Mouse (Mus musculus) limb, embryonic 12.5 days (tissue): ENCODE data around the gene Fgfr4. TPM values are rescaled to one million over a fixed set of nuclear protein-coding genes. Genes with fewer than 3 reads are reported as not detected.
"Not testable (repeated sequence)": the region's sequence is repeated elsewhere in the genome, so short reads cannot be mapped to it uniquely, and the experiment has no call there.

Experiments
- ATAC-seq: fragments of 200-750 bp; cut with Nextera tagmentation; 2 replicates; pipeline ENCODE4 v1.8.0; 2017; ENCODE audit warnings: low read depth, moderate TSS enrichment; ENCODE audit not compliant: insufficient number of reproducible peaks, insufficient read depth, low FRiP score, low TSS enrichment
- H3K27ac ChIP-seq: fragments of 300-500 bp; sonication (generic); 2 replicates; pipeline ENCODE4 v1.5.1; 2016; ENCODE audit warnings: mild to moderate bottlenecking, moderate library complexity
- H3K27me3 ChIP-seq: fragments of 300-500 bp; sonication (generic); 2 replicates; pipeline ENCODE4 v1.6.1; 2016; ENCODE audit warnings: mild to moderate bottlenecking, moderate library complexity
- H3K36me3 ChIP-seq: fragments of 300-500 bp; sonication (generic); 2 replicates; pipeline ENCODE4 v1.6.1; 2016; ENCODE audit warnings: mild to moderate bottlenecking, moderate library complexity
- H3K4me1 ChIP-seq: fragments of 300-500 bp; sonication (generic); replicated peaks from 2 replicates; pipeline ENCODE4 v1.6.1; 2016
- H3K4me2 ChIP-seq: fragments of 300-500 bp; sonication (generic); 2 replicates; pipeline ENCODE4 v1.6.1; 2016; ENCODE audit warnings: mild to moderate bottlenecking, moderate library complexity
- H3K4me3 ChIP-seq: fragments of 300-500 bp; sonication (generic); replicated peaks from 2 replicates; pipeline ENCODE4 v1.5.1; 2016; ENCODE audit warnings: mild to moderate bottlenecking
- H3K9ac ChIP-seq: fragments of 300-500 bp; sonication (generic); replicated peaks from 2 replicates; pipeline ENCODE4 v1.6.1; 2016; ENCODE audit warnings: mild to moderate bottlenecking, moderate library complexity
- H3K9me3 ChIP-seq: fragments of 300-500 bp; sonication (generic); 2 replicates; pipeline ENCODE4 v1.6.1; 2016; ENCODE audit warnings: mild to moderate bottlenecking, moderate library complexity
- WGBS: fragments of 180-500 bp; shearing (Covaris S2); methylation state at CpG from one replicate; pipeline ENCODE4 v1.1.7; 2016; 5-methylcytosine and 5-hydroxymethylcytosine counted together
- polyA plus RNA-seq: library from polyadenylated mRNA; unstranded; fragments of >200 nt; fragmentation: Nextera tagmentation; extraction: Ambion mirVana; gene quantifications from 2 replicates; pipeline ENCODE4 v1.2.1, GENCODE M21; 2016

Fgfr4 gene
- polyA plus RNA-seq, 1 experiment from 2014 or later, result 7.4 TPM

DNA sequence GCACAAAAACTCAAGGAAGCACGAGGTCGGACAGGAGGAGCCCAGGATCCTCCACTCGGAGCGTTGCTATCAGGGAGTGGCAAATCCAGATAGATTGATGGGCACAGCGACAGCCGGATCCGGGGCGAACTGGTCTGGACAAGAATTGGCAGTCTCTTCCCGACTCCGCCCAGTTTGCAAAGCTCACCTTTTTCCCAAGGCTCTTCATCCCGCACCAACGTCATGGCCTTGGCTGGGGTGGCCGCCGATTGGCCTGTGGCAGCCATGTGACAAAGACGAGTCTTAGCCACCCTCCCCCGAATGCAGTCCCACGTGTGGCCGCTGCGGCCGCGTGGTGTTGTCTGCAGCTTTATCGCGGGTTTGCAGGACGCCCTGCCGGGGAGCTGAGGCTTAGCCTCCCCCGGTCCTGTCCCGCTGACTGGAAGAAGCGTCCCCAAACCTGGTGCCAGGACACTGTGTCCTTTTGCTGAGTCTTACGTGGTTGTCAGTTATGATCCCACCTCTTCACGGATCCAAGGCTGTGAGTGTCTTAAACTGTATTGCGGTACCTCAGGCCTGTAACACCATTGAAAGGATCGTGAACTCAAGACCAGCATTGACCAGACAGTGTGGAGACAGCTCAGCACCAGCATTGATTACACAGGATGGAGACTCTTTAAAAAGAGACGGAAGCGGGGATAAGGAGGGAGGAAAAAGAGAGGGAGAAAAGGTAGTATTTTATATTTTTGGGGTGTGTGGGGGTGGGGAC is 37.9 kb downstream of the Fgfr4 start:
- peak; percentile 98 for ATAC-seq
- Histone ChIP-seq H3K27me3 (no peaks in the 10 kb centered on the region), H3K9ac (peak overlapping the region; percentile 79), H3K36me3 (no peaks in the 10 kb centered on the region), H3K9me3 (no peaks in the 10 kb centered on the region), H3K27ac (peak overlapping the region; percentile 95), H3K4me2 (peak overlapping the region; percentile 75), H3K4me3 (peak overlapping the region; percentile 46), H3K4me1 (peaks cover 17% of the 10 kb centered on the region)
- 2% methylated on average over 34 of the region's 34 CpGs for WGBS

DNA sequence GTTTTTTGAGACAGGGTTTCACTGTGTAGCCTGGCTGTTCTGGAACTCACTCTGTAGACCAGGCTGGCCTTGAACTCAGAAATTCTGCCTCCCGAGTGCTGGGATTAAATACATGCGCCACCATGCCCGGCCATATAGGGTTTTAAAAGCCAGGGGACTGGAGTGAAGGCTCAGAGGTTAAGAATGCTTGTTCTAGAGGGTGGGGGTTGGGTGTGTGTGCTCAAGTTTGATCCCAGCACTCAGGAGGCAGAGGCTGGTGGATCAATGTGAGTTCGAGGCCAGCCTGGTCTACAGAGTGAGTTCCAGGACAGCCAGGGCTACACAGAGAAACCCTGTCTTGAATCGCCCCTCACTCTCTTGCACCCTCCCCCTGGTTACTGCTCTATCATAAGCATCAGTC is 39.1 kb downstream of the Fgfr4 start:
- ATAC-seq, result no peak
- H3K27me3 ChIP-seq, result no peaks in the 10 kb centered on the region
- no peak overlapping the region for H3K9ac ChIP-seq
- 78% methylated on average over 5 of the region's 5 CpGs for WGBS
- no peaks in the 10 kb centered on the region for H3K9me3 ChIP-seq
- no peak overlapping the region for H3K4me3 ChIP-seq
- no peaks in the 10 kb centered on the region for H3K36me3 ChIP-seq
- H3K4me1 ChIP-seq, result peaks cover 17% of the 10 kb centered on the region
- no peak overlapping the region for H3K4me2 ChIP-seq
- no peak overlapping the region for H3K27ac ChIP-seq

DNA sequence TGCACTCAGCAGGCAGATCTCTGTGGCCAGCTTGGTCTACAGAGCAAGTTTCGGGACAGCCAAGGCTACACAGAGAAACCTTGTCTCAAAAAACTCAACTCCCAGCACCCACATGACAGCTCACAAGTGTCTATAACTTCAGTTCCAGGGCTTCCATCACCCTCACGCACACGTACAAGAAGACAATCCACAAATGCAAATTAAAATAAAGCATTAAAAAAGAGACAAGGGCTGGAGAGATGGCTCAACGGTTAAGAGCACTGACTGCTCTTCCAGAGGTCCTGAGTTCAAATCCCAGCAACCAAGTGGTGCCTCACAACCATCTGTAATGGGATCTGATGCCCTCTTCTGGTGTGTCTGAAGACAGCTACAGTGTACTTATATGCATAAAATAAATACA is 50.3 kb downstream of the Fgfr4 start:
- not testable (repeated sequence) for H3K4me2 ChIP-seq, ATAC-seq, H3K36me3 ChIP-seq, H3K9me3 ChIP-seq, H3K27me3 ChIP-seq, H3K4me3 ChIP-seq, H3K9ac ChIP-seq, H3K4me1 ChIP-seq, H3K27ac ChIP-seq
- WGBS, result 90% methylated on average over 4 of the region's 4 CpGs

DNA sequence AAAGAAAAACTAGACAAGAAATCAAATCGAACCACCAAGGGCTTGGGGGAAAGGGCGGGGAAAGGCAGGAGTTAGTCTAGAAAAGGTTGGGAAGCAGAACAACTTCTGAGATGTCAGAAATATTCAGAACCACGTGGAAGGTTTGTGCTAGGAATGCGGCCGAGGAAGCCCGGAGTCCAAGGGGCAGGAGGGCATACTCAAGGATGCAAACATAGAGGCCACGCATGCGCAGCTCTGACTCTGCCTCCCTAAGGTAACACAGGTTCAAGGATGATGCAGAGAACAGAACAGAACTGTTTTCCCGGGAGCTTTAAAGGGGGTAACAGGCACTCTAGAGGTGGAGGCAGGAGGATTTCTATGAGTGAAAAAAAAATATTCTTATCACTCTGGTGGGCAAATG is 51.3 kb downstream of the Fgfr4 start:
- no peak overlapping the region for H3K4me2 ChIP-seq
- no peak overlapping the region for H3K4me3 ChIP-seq
- no peak for ATAC-seq
- H3K9me3 ChIP-seq, result no peaks in the 10 kb centered on the region
- no peak overlapping the region for H3K27ac ChIP-seq
- no peaks in the 10 kb centered on the region for H3K27me3 ChIP-seq
- H3K4me1 ChIP-seq, result peaks cover 3% of the 10 kb centered on the region; the same call in 1 of the 2 replicates
- WGBS, result 78% methylated on average over 9 of the region's 9 CpGs
- H3K9ac ChIP-seq, result no peak overlapping the region
- no peaks in the 10 kb centered on the region for H3K36me3 ChIP-seq

DNA sequence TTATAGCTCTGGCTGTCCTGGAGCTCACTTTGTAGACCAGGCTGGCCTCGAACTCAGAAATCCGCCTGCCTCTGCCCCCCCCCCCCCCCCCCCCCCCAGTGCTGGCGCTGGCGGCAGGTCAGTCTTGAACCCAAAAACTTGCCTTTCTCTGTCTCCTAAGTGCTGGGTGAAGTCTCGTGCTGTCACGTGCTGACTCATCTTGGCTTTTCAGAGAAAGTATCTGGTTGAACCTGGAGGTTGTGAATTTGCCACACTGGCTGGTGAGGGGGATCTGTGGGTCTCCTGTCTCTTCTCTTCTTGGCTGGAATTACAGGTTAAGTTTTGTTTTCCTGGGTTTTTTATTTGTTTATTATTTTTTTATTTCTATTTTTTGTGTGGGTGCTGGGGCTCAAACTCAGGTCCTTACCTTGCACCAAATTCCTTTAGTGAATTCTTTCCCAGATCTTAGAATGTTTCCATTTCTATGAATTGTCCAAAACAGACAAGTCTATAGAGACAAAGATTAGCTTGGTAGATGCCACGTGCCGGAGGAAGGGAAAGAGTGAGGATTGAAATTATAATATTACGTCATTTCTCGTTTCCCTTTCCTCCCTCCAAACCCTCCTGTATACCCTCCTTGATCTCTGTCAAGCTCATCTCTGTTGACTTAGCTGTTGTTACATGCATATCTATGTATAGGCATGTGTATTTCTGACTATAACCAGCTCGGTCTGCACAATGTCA is 52.4 kb downstream of the Fgfr4 start:
- ATAC-seq, result no peak
- WGBS, result 84% methylated on average over 9 of the region's 11 CpGs
- H3K4me2 ChIP-seq, result no peak overlapping the region

DNA sequence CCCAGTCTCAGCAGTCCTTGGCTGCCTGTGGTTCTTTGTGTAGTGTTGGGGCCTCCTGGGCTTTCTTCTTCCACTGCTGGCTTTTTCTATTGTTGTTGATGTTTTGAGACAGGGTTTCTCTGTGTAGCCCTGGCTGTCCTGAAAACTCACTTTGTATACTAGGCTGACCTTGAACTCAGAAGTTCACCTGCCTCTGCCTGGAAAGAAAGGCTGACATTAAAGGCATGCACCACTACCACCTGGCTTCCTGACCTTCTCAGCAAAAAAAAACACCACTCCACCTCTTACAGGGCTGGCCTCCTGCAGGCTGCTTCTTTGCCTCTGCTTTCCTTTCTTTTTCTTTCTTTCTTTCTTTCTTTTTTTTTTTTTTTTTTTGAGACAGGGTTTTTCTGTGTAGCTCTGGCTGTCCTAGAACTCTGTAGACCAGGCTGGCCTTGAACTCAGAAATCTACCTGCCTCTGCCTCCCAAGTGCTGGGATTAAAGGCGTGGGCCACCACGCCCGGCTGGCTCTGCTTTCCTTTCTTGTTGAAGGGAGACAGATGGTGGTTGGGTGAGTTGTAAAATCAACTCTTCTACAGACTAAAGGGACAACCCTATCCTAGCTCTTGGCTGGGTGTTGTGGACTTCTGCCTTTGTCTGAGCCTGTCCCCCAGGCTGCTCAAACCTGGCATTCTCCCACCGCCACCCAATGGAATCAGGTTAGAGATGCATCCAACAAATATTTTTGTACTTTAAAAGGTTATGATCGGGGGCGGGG is 53.2 kb downstream of the Fgfr4 start:
- Histone ChIP-seq H3K4me2 (no peak overlapping the region), H3K4me3 (no peak overlapping the region), H3K9me3 (no peaks in the 10 kb centered on the region), H3K36me3 (no peaks in the 10 kb centered on the region), H3K4me1 (peaks cover 9% of the 10 kb centered on the region; the same call in 1 of the 2 replicates), H3K27me3 (no peaks in the 10 kb centered on the region), H3K9ac (no peak overlapping the region), H3K27ac (no peak overlapping the region)
- 86% methylated on average over 6 of the region's 6 CpGs for WGBS
- ATAC-seq, result no peak

More for the DNA sequence above, 52.4 kb downstream of the Fgfr4 start:
- Histone ChIP-seq H3K9ac (no peak overlapping the region), H3K9me3 (no peaks in the 10 kb centered on the region), H3K4me1 (peaks cover 7% of the 10 kb centered on the region; the same call in 1 of the 2 replicates), H3K27me3 (no peaks in the 10 kb centered on the region), H3K4me3 (no peak overlapping the region), H3K27ac (no peak overlapping the region), H3K36me3 (no peaks in the 10 kb centered on the region)

DNA sequence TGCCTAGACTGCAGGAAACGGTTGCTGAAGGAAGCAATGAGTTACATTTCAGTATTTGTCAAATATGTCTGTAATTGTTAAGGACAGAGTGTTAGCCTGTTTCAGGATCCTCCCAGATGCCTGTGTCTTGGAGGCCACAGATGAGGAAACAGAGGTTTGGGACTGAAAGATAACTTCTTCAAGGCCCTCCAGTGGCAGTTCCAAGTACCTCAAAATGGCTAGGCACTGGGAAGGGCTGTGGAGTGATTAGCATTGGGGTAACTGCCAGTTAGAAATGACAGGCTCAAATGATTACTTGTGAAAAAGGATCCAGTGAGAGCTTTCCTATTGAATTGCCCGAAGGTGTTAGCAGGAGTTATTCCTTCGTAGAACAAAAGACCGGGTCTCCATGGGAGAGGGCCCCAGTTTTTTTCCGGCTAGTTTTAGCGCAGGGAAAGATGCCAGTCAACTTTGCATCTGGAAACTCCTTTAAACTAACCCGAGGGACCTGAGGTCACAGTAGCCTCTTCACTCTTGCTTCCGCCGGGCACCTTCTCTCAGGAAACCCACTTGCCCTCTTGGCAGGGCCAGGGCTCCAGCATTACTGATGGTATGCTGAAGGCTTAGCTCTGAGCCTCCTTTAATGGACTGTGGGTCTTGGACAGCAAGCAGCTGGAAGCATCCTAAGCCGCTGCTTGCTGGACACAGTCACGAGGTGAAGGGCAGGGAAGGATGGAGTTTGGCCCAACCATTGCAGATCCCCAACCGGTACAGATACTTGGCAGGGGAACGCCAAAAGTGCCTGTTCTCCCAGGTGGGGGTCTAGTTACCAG is 56.6 kb downstream of the Fgfr4 start:
- WGBS, result 65% methylated on average over 13 of the region's 13 CpGs

DNA sequence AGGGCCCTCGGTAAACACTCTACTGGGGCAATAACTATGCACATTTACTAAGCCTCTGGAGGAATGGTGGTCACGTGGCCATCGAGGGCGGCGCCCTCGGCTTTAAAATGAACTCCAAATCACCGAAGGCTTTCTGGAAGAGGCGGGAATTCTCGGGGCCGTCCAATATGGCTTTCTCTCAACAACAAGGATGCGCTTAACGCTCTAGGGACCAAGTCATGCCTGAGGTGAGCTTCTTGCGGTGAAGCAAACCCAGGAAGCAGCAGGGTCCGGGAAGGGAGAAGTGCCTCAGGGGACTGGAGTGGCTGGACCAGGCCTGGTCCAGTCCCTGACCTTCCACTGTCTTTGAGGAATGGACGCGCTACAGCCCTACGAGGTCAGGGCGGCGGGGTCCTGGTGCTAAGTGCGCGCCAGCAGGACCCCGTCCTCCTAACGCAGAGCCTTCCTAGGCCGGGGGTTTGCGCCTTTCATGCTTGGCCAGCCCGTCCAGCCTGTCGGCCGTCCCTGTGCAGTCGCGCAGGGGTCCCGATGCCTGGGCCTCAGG is 57.3 kb downstream of the Fgfr4 start, which contains the start of gene Nsd1:
Nsd1 (plus strand) TSS at position 134 of the 544 bp plus-strand sequence.
- Histone ChIP-seq H3K4me1 (peaks cover 27% of the 10 kb centered on the region), H3K27ac (peak within 1 kb of the TSS; percentile 99), H3K9me3 (no peaks in the 10 kb centered on the region), H3K9ac (peak within 1 kb of the TSS; percentile 94), H3K27me3 (no peaks in the 10 kb centered on the region), H3K4me2 (peak within 1 kb of the TSS; percentile 80), H3K36me3 (peaks cover 16% of the 10 kb centered on the region), H3K4me3 (peak within 1 kb of the TSS; percentile 86)
- 0 out of 2 replicates have a peak, but pooled peaks have one; percentile 5 for ATAC-seq
- WGBS, result 19% methylated on average over 31 of the region's 31 CpGs

More for the DNA sequence above, 56.6 kb downstream of the Fgfr4 start:
- no peaks in the 10 kb centered on the region for H3K27me3 ChIP-seq
- H3K9me3 ChIP-seq, result no peaks in the 10 kb centered on the region
- peaks cover 20% of the 10 kb centered on the region for H3K4me1 ChIP-seq
- peak overlapping the region; percentile 80 for H3K4me2 ChIP-seq
- 0 out of 2 replicates have a peak overlapping the region, but pooled peaks have one; percentile 86 for H3K4me3 ChIP-seq
- peaks cover 9% of the 10 kb centered on the region for H3K36me3 ChIP-seq
- 0 out of 2 replicates have a peak overlapping the region, but pooled peaks have one; percentile 47 for H3K27ac ChIP-seq
- no peak for ATAC-seq
- H3K9ac ChIP-seq, result no peak overlapping the region

DNA sequence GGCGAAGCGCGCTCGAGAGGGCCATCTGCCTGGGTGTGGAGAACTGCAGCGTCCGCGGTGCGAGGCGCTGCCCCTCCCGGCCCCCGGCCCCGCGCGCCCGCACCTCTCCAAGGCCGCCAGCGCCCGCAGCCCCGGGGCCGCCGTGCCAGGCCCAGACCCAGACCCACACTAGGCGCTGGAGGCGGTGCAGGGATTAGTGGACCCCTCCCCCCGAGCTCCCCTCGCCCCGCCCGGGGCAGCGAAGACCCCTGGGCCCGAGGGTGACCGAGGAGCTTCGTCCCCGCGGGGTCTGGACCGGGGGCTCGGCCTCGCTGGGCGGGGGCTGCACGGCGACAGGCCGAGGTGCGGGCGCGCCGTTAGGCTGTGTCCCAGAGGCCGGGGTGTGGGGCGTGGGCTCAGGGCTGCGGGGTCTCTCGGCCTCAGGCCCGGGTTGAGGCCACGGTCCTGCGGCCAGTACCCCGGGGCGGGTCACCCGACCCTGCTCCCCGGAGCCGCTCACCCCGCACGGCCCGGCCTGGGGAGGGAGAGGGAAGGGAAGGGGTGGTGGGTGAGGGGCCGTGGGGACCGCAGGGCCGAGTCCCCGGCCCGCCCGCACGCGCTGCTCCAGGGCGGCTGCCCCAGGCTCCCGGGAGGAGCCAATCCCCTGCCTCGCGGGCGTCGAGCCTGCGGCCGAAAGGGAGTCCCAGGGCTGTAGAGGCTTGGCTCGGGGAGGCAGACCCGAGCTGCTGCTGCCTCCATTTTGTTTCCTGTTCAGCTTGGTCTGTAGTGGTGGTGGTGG is 57.9 kb downstream of the Fgfr4 start:
- no peaks in the 10 kb centered on the region for H3K27me3 ChIP-seq
- peak; percentile 52 for ATAC-seq
- H3K9ac ChIP-seq, result peak overlapping the region; percentile 94
- H3K4me3 ChIP-seq, result peak overlapping the region; percentile 86
- peaks cover 21% of the 10 kb centered on the region for H3K36me3 ChIP-seq
- peaks cover 31% of the 10 kb centered on the region for H3K4me1 ChIP-seq
- WGBS, result under 1% methylated on average over 76 of the region's 77 CpGs
- no peaks in the 10 kb centered on the region for H3K9me3 ChIP-seq
- H3K27ac ChIP-seq, result peak overlapping the region; percentile 99
- peak overlapping the region; percentile 80 for H3K4me2 ChIP-seq

DNA sequence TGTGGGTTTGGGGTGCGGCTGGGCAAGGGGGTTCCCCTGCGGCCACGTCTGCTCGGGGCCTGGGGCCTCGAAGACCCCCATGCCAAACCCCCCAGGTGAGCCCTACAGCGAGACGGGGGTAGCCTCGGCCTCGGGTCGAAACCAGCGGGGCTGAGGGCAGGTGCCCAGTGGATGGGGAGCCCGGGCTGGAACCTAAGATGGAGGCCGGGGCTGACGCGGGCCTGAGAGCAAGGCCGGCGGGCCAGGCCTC is 58.5 kb downstream of the Fgfr4 start:
- peaks cover 37% of the 10 kb centered on the region for H3K4me1 ChIP-seq
- peak overlapping the region; percentile 86 for H3K4me3 ChIP-seq

More for the DNA sequence above, 58.5 kb downstream of the Fgfr4 start:
- 1% methylated on average over 17 of the region's 17 CpGs for WGBS
- H3K4me2 ChIP-seq, result peak overlapping the region; percentile 80
- peaks cover 24% of the 10 kb centered on the region for H3K36me3 ChIP-seq
- peak overlapping the region; percentile 94 for H3K9ac ChIP-seq
- peak overlapping the region; percentile 99 for H3K27ac ChIP-seq
- H3K9me3 ChIP-seq, result no peaks in the 10 kb centered on the region
- peak; percentile 77 for ATAC-seq
- H3K27me3 ChIP-seq, result no peaks in the 10 kb centered on the region
